In the genomic region with DNA sequence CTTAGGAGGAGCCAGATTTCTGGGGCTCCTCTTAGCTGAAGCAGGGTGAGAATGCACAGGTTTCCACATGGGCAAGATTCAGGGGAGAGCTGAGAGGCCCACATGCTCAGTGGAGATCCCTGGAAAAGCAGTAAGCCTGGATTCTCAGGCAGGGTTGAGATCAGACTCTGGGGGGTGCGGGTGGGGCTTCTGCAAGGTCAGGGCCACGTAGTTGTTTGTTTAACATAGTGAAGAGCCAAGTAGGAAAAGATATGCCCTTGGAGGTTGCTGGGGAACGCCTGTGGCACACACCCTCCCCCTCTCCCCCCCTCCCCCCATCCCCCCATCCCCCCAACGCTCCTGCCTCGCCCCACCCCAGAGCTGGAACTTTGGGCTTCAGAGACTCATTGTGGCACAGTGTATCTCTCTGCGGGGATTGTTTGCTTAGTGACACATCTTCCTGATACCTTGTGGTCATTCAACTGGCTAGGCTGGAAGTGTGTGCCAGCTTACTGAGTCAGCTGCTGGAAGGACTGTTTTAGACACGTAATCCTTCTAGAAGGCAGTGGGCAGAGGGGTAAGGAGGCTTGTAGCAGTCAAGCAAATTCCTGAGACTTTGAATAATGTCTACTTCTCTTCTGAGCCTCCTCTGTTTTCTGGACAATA, we compare ENCODE assay signal across 12 mouse cellular contexts. TPM values are rescaled to one million over a fixed set of nuclear protein-coding genes. Genes with fewer than 3 reads are reported as not detected.
A peak's percentile ranks its signal among the peaks of the same experiment; 100 is the strongest.
DNase-seq lines count a peak whose midpoint lies in the region; ATAC-seq lines count a peak whose summit lies in the region.
"Had no signal": no experiment of that assay in that cellular context is flagged by ENCODE, and none has a peak within 500 bp of the region (broad histone marks: within the 10 kb centered on the region; RNA-seq: fewer than 3 reads in every experiment).

No protein-coding gene starts in this region.

- DNase-seq in frontal cortex, postnatal 14 days (ENCODE audit: low spot score in 2 of 2) = no peak
- peak; percentile 19 to 43 for DNase-seq in lung, adult 18-20 months
- no peak for DNase-seq in lung, postnatal 25 days (ENCODE audit: low spot score)
- peak; percentile 59 for DNase-seq in adrenal gland, postnatal 10 days
- DNase-seq in lung, postnatal 36 days = peak; percentile 43
- no peak for DNase-seq in midbrain, embryonic 11.5 days (ENCODE audit: low spot score, missing footprints)
- no peak for DNase-seq in neural tube, embryonic 10.5 days (ENCODE audit: extremely low spot score, low spot score)
- DNase-seq: B cell, adult 2 months; forebrain, postnatal 0 days had no signal

- H3K4me1 ChIP-seq in midbrain, embryonic 11.5 days (ENCODE audit: control insufficient read depth, insufficient read depth, low read length) = no peaks in the 10 kb centered on the region
- H3K4me1 ChIP-seq: hindbrain, embryonic 15.5 days had no signal

- H3K9ac ChIP-seq in midbrain, embryonic 11.5 days (ENCODE audit: low read length) = no peak overlapping the region
- H3K9ac ChIP-seq: forebrain, postnatal 0 days; hindbrain, embryonic 15.5 days had no signal

- H3K4me3 ChIP-seq in midbrain, embryonic 11.5 days (ENCODE audit: low read depth, low read length) = no peak overlapping the region
- H3K4me3 ChIP-seq: hindbrain, embryonic 15.5 days; limb, embryonic 10.5 days had no signal

- H3K36me3 ChIP-seq in midbrain, embryonic 11.5 days (ENCODE audit: control insufficient read depth, insufficient read depth, low read length) = no peaks in the 10 kb centered on the region
- H3K36me3 ChIP-seq: hindbrain, embryonic 15.5 days; limb, embryonic 10.5 days had no signal

- H3K9me3 ChIP-seq in midbrain, embryonic 11.5 days (ENCODE audit: control insufficient read depth, low read length) = no peaks in the 10 kb centered on the region
- H3K9me3 ChIP-seq: hindbrain, embryonic 15.5 days; limb, embryonic 10.5 days had no signal

- WGBS in midbrain, embryonic 11.5 days = 51% methylated on average over 5 of the region's 7 CpGs

- no peak overlapping the region for H3K4me2 ChIP-seq in midbrain, embryonic 11.5 days
- H3K4me2 ChIP-seq: hindbrain, embryonic 15.5 days had no signal

- H3K27me3 ChIP-seq in midbrain, embryonic 11.5 days (ENCODE audit: control insufficient read depth, insufficient read depth, low read length) = no peaks in the 10 kb centered on the region
- H3K27me3 ChIP-seq: hindbrain, embryonic 15.5 days had no signal

- ATAC-seq in frontal cortex, adult (ENCODE audit: low TSS enrichment) = peak; percentile 62; the same call in 1 of the 2 replicates
- no peak for ATAC-seq in midbrain, embryonic 11.5 days (ENCODE audit: low FRiP score)
- ATAC-seq: forebrain, postnatal 0 days had no signal

- no peak overlapping the region for H3K27ac ChIP-seq in midbrain, embryonic 11.5 days (ENCODE audit: low read depth, low read length)
- H3K27ac ChIP-seq: hindbrain, embryonic 15.5 days; limb, embryonic 10.5 days had no signal

RNA-seq across cellular contexts. Expression of a gene that starts 21.3 kb away (rescaled TPM):
- total RNA-seq in adrenal gland, postnatal 10 days (2021) = 10 to 100 TPM; 10.3 to 16.3 TPM
- 3.3 and 4.5 TPM in 2 replicates for polyA plus RNA-seq in midbrain, embryonic 11.5 days (2014; fragmentation: Nextera tagmentation; extraction: Ambion mirVana)

RNA-seq across cellular contexts. Expression of a gene that starts 21.9 kb away (rescaled TPM):
- 100 to 1,000 TPM; 288 to 727 TPM for total RNA-seq in adrenal gland, postnatal 10 days (2021)
- polyA plus RNA-seq in midbrain, embryonic 11.5 days (2014; fragmentation: Nextera tagmentation; extraction: Ambion mirVana) = not detected in 2 replicates
- polyA plus RNA-seq: limb, embryonic 10.5 days had no signal

RNA-seq across cellular contexts. Expression of a gene that starts 59.9 kb away (rescaled TPM):
- 10 to 100 TPM; 14.4 to 14.9 TPM for total RNA-seq in adrenal gland, postnatal 10 days (2021)
- polyA plus RNA-seq in midbrain, embryonic 11.5 days (2014; fragmentation: Nextera tagmentation; extraction: Ambion mirVana) = 21.3 and 28.5 TPM in 2 replicates

Comparison
In these comparisons a context has a peak if more than half of its experiments do, and no peak if none do; other contexts are left out.
1. DNase-seq: peak in lung, adult 18-20 months (2 of 2), adrenal gland, postnatal 10 days (single experiment) and lung, postnatal 36 days (single experiment); none in frontal cortex, postnatal 14 days (0 of 2), lung, postnatal 25 days (single experiment), midbrain, embryonic 11.5 days (single experiment) and neural tube, embryonic 10.5 days (single experiment).